Mouse (Mus musculus): Measurements from ENCODE around the gene 5330417C22Rik.

DNA sequence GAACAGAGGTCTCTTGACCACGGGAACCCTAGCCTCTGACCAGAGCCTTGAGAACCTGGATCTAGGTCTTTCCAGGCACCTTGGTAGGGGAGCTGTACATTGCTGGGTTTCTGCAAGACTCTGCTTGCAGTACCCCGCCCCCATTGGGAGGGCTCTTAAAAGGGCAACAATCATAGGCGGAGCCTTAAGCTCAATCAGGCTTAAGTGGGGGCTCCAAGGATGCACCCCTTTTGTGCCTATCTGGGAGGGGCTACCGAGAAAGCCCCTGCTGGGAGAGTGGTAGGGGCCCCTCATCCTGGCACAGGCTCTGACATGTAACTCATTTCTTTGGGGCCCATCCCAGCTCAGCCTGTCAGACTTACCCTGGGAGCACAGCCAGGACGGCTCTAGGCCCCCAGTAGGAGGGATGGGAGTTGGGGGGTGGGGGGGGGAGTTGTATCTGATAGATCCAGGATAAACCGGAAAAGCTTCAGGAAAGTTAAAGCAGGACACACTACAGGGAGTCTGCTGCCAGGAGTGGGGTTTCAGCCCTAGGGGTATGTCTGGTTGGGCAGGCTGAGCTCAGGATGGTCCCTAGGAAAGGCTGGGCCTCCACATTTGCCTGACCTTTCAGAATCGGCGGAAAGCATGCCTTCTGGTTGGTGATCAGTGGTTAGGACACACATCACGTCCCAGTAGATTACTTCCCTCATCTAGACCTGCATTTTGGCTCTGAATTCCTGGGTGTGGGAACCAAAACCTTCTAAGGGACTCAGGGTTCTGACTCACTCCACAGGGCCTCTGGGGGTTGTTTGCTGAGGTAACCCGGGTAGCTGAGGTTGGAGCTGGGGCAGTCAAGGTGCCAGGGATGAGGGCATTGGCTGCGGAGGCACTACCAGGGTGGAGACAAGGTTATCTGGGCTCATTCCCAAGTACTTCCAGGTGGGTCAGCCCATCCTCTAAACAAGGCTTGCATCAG is 112.2 kb downstream of the 5330417C22Rik start:
- TF ChIP-seq GATA1 (IDR thresholded peaks at IDR 0.05; ENCODE audit: low read length) (no peak), TAL1 (IDR thresholded peaks at IDR 0.05; ENCODE audit: low read length) (no peak)

Measured in erythroblast, embryonic 14.5 days (primary cell).